Mouse (Mus musculus): Measurements from ENCODE around the gene Ikzf4.

Ikzf4 gene

DNA sequence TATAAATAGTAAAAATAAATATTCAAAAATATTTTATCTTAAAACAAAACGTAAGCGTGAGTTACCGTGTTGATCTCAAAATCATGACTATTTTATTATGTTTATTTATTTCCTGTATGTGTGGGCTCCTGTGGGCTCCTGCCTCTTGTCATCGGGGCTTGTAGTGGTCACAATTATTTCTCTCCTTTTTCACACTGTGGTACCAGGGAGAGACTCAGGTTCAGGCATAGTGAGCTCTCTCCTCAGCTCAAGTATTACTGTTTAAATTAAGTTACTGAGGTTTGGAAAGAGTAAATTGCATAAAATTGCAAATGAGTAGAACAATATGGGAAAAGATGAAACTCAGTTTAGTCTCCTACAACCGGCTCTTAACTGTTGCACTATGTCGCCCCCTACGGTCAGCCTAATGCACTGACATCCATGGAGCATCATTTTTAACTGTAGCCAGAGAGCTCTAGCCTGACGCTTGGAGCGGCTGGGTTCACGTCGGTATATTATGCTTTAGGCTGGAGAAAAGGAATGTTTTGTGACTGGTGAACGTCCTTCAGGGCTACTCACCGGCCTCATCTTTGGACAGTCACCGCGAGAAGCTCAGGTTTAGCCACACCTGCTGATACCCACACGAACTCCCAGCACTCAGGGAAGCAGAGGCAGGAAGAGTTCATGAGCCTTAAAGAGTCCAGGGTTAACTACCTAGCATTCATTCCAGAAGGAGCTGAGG is 33.2 kb downstream of the Ikzf4 start:
- peak; percentile 80 for DNase-seq (ENCODE audit: low read depth, low spot score)

- no peak for DNase-seq (ENCODE audit: low read depth, low spot score)
Measured at GRCm38 (mm10) chr10:128606483-128606882, 39.3 kb downstream of the Ikzf4 start.

DNA sequence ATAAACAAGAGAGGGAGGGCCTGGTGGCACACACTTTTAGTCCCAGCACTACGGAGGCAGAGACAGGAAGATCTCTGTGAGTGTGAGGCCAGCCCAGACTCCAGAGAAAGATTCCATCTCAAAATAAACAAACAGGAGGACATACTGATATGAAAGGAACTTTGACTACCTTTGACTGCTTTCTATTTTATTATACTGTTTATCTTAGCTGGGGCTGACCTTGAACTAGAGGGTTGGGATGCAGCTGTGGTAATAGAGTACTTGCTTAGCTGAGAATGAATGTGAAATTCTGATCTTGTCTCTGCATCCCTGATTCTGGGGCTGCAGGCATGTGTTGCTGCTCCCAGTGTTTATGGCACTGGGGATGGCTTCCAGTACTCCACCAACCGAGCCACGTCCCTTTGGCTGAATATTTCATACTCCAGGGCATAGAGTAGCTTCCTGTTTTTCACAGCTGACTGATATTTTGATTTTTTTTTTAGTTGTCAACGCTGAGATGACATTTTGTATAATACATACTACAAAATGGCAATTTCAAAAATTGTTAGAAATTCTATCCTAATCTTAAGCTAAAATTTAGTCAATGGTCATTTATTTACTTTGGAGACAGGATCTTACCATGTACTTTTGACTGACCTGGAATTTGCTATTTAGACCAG is 43.2 kb downstream of the Ikzf4 start:
- no peak for DNase-seq (ENCODE audit: low read depth, low spot score)

DNA sequence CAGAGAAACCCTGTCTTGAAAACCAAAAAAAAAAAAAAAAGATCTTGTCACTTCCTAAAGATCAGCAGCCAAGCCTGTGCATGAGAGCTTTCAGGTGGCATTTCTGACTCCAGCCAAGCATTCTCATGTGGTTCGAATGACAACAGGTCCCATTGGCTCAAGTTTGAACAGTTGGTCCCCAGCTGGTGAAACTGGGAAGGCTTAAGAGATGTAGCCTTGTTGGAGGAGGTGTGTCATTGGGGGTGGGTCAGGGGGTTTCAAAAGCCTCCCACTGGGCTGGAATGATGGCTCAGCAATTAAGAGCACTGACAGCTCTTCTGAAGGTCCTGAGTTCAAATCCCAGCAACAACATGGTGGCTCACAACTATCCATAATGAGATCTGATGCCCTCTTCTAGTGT is 44.3 kb downstream of the Ikzf4 start:
- no peak for DNase-seq (ENCODE audit: low read depth, low spot score)

DNA sequence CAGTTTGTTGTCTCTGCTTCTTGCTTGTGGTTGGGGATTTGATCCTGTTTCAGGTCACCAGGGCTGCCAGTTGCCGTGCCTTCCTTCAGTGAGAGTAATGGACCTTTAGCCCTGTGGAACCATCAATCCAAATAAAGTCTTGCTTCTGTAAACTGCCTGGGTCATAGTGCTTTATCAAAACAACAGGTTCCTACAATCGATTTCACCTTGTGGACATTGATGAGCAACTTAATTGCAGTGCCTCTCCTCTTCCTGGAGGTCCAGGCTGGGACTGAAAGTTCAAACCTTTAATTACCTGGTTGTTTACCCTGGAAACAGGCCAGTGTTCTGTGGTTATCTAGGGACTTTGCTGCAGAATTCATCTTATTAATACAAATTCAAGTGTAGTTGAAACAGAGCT is 47.3 kb downstream of the Ikzf4 start:
- DNase-seq (ENCODE audit: low read depth, low spot score): no peak

DNA sequence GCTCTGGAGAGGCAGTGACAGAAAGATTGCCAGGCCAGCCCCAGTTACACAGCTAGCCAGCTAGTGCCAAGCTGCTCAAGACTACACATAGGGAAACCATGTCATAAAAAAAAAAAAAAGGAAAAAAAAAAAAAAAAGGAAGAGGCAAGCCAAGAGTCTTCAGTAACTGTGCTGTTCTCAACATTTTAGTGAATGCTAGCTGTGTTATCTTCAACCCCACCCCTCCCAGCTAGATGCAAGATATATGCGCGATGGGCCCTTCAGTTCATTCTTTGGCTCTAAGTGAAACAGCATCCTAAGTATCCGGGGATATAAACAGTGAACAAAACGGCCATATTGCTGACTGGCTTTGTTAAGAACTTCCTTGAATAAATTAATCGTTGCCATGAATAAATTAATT is 53.0 kb downstream of the Ikzf4 start:
- no peak for DNase-seq (ENCODE audit: low read depth, low spot score)

- DNase-seq (ENCODE audit: low read depth, low spot score): no peak
Measured at GRCm38 (mm10) chr10:128591436-128591835, 54.4 kb downstream of the Ikzf4 start.

DNA sequence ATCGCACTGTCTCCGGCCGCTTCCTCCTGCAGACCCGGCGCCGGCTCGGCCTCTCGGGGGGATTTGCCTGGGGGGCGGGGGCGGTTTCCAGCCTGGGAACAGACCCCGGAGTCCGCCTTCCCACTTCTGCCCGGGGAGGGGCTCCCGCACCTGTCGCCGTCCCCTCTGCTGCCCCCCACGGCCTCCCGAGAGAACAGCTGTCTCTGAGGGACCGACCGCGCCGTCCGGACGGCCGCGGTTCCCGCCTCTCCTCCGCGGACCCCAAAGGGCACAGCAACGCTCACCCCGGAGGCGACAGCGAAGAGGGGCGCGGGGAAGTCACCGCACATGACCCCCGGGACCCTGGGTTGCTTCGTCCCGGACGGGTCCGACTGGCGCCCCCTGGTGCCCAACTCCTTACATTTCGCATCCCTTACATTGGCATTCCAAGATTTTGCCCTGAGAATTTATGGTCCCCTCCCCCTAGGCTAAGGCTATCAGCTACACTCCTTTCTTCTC is 55.5 kb downstream of the Ikzf4 start:
- peak; percentile 74 for DNase-seq (ENCODE audit: low read depth, low spot score)

DNA sequence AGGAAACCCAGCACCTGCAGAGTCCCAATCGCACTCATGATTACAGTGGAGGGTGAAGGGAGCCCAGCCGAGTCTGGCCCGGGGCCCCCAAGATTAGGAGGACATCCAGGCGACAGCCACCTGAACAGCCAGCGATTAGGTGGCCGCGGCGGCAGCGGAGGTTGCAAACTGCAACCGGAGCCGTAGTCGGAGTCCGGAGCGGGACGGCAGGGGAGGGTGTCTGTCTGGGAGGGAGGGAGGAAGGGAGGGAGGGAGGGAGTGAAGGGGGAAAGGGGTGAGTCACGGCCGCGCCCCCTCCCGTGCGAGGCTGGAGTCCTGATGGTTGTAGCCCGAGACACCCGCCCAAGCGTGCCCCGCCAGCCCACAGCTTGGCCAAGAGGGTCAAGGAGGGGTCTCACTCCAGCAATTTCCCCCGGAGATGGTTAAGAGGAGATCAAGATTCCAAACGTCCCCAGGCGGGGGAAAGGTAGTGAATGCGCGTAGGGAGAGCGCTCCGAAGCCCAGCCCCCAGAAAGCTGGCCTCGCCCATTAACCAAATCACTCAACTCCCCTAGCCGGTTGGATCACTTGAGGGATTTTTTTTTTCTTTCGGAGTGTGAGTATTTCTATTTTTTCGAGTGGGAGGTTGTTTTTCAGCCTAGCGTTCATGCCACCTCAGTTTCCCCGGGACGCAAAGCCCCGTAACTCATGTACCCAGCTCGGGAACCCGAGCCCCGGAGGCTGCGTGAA is 56.2 kb downstream of the Ikzf4 start, which contains the start of gene Erbb3:
Erbb3 (minus strand) TSS at position 189 of the 729 bp plus-strand sequence.
- DNase-seq (ENCODE audit: low read depth, low spot score): peak; percentile 56

DNA sequence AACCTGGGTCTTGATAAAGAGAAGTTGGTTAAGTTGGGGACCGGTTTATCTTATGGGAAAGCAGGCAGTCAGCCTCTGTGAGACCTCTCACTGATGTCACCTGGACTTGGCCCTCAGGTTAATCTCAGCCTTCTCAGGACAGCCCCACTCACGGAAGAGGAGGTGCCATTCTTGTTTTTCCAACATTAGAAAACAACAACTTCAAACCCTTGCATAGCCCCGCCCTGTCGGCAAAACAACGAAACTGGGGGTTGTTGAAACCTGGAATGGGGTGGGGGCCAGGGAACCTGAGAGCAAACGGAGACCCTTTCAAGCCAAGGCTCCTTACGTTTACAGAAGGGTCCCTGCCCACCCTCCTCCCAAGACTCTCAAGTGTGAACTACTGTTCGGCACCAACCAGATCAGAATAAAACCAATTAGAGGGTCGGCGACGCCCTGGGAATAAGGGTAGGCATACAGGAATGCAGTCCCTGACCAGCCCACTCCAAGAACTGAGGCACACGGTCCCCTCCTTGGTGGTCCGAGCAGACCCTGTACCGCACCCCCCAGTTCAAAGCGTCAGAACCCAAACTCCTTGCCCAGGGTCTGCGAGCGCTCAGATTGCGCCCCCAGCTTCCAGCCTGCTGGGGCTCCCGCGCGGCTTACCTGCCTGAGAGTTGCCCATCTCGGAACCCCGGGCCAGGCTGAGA is 56.9 kb downstream of the Ikzf4 start:
- no peak for DNase-seq (ENCODE audit: low read depth, low spot score)

DNA sequence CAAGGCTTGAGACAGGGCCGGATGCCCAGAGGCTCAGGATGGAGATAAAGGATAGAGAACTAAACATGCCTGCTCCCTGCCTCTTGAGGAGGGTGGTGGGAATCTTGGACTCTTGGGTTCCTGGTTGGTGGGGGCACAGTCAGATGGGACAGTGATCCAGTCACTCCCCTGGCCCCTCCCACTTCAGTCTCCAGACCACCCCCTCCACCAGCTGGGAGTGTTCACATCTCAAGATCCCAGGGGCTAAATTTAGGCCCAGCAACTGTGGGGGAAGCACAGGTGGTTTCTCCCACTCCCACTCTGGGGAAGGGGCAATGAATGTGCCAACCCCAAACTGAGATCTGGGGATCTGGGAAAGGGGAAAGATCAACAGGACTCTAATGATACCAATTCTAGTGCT is 57.7 kb downstream of the Ikzf4 start:
- no peak for DNase-seq (ENCODE audit: low read depth, low spot score)

- DNase-seq (ENCODE audit: low read depth, low spot score): no peak
Measured at GRCm38 (mm10) chr10:128587697-128588096, 58.1 kb downstream of the Ikzf4 start.

DNA sequence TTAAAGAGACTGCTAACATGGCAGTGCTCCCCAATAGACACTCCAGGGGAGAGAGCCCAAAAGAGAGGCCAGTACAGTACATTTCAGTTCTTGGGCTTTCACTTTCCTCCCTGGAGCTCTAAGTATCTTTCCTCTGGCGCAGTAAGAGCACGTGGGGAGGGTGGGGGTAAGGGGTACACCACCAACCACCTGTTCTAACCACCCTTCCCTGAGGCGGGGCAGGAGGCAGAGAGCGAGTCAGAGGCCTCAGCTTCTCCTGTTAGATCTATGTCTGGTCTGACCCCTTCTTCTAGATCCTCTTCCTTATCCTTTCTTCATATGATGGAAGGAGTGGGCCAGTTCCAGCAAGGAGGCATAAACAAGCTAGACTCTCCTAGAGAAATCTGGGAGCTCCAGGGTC is 58.7 kb downstream of the Ikzf4 start:
- DNase-seq (ENCODE audit: low read depth, low spot score): no peak

DNA sequence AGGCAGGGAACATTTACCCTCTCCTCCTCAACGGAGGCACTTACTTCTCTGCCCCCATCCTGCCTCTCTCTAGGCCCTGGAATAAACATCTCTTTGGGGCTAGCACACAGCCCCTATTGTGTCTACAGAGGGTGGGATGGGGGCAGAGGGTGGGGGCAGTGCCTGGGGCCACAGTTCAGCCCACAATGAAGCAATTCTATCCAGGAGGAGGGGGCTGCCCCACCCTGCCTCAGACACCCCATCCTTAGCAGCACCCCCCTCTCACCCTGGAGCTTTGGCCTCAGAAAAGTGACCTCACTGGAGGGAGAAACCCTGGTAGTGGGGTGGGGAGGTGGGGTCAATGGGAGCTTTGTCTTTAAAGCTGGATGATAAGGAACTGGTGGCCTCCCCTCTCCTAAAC is 59.2 kb downstream of the Ikzf4 start:
- no peak for DNase-seq (ENCODE audit: low read depth, low spot score)

DNA sequence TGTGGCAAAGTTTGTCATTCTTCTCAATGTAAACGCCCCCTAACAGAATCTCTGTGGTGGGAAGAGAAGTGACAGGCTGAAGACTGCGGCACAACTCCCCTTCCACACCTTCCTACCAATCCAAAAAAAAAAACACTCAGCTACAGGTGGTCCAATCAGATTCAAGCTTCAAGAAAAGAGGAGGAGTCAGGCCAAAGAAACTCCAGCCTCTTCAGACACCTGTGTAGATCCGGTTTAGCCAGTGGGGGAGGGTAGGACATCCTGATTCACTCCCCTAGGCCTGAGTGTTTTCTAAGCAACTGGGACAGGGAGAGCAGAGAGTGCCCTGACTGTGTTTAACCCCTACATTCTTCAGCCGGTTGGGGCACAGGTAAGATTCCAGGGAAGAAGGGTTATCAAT is 61.4 kb downstream of the Ikzf4 start:
- peak; percentile 56 for DNase-seq (ENCODE audit: low read depth, low spot score)

DNA sequence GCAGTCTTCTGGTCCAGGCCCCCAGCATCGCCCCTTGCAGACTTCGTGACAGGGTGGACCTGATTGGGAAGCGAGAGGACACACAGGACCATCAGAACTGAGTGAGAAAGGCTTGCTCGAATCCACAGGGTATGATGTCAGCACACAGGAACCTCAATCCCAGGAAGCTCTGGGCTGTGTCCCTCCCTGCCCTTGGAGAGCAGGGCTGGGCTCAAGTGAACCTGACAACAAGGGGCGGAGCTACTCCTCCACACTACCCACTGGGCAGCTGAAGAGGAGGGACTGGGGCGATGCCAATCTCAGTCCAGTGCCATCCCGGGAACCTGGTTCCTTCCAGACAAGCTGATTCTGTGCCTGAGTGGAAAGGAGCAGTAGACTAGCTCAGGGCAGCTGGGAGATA is 62.1 kb downstream of the Ikzf4 start:
- no peak for DNase-seq (ENCODE audit: low read depth, low spot score)
